Mouse (Mus musculus): ENCODE measurements at regions not wholly inside any gene's neighbourhood (a gene's known extent, or its start where the extent isn't known, plus 50 kb on each side); places are given as distances from the start of the nearest gene placed in this dataset.
A peak's percentile ranks its signal among the peaks of the same experiment; 100 is the strongest.
"Not testable (repeated sequence)": the region's sequence is repeated elsewhere in the genome, so short reads cannot be mapped to it uniquely, and the experiment has no call there.

DNA sequence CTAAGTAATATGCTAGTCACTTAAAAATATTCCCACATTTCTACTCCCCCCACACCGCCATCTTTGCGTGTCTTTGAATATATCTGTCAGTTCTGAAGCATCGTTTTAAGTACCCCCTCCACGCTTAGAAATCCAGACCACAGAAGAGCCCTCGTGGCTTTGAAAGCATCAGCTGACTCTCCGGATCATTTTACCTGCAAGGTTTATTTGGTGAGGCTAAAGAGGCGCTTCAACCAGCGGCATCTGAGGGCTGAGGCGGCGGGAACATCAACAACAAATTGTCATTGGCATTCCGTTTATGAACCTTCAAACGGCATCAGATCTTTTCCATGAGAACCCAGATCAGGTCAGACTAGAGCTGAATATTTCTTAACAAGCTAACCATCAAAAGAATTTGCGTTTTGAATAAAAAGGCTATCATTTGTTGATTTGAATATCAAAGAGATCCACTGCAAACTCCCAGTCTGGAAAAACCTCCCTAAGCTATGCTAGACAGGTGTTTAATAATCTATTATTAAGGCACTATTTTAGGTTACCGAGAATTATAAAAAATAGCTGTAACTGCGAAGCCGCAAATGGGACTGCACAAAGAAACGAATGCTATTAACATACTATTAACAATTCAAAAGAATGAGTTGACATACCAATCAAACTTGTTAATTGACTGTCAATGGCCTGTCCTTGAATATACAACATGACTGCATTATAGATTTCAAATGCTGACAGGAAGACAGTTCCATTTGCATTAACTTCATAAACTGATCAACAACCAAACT lies 210.9 kb upstream of the Zfp770 start:
- Histone ChIP-seq H3K9ac (ENCODE audit: low read depth, low read length) (no peak overlapping the region), H3K27me3 (ENCODE audit: control insufficient read depth, insufficient read depth, low read depth, low read length) (no peaks in the 10 kb centered on the region), H3K4me3 (ENCODE audit: low read depth, low read length) (no peak overlapping the region), H3K4me1 (ENCODE audit: control insufficient read depth, low read depth, low read length) (no peaks in the 10 kb centered on the region), H3K4me2 (ENCODE audit: low read depth, low read length) (no peak overlapping the region), H3K9me3 (replicated peaks; ENCODE audit: control insufficient read depth, low read length) (no peaks in the 10 kb centered on the region), H3K27ac (ENCODE audit: low read length) (no peak overlapping the region), H3K36me3 (ENCODE audit: control insufficient read depth, insufficient read depth) (no peaks in the 10 kb centered on the region)
- no peak for ATAC-seq (ENCODE audit: low read depth)
- WGBS (ENCODE audit: insufficient replicate concordance) = 47% methylated on average over 17 of the region's 17 CpGs

DNA sequence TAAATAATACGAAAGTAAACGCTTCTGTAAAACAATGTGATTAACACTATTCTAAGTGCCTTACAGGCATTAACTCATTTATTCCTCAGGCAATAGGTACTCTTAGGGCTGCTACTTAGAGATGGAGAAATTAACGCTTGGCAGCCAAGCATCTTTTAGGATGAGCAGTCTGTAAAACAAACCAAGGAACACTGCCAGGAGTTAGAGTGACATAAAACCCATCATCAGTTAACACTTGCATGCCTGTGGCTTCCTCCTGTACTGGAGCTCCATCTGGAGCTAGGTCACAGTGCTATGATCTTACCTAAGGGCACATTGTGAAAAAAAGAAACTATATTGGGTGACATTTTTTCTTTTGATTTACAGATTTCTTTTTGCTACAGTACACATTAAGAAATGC lies 209.4 kb upstream of the Zfp770 start:
- Histone ChIP-seq H3K36me3 (ENCODE audit: control insufficient read depth, insufficient read depth) (no peaks in the 10 kb centered on the region), H3K4me1 (ENCODE audit: control insufficient read depth, low read depth, low read length) (no peaks in the 10 kb centered on the region), H3K9me3 (replicated peaks; ENCODE audit: control insufficient read depth, low read length) (no peaks in the 10 kb centered on the region), H3K4me3 (ENCODE audit: low read depth, low read length) (no peak overlapping the region), H3K9ac (ENCODE audit: low read depth, low read length) (no peak overlapping the region), H3K27me3 (ENCODE audit: control insufficient read depth, insufficient read depth, low read depth, low read length) (no peaks in the 10 kb centered on the region), H3K27ac (ENCODE audit: low read length) (no peak overlapping the region), H3K4me2 (ENCODE audit: low read depth, low read length) (no peak overlapping the region)
- ATAC-seq (ENCODE audit: low read depth) = no peak
- 73% methylated on average over 3 of the region's 3 CpGs for WGBS (ENCODE audit: insufficient replicate concordance)

DNA sequence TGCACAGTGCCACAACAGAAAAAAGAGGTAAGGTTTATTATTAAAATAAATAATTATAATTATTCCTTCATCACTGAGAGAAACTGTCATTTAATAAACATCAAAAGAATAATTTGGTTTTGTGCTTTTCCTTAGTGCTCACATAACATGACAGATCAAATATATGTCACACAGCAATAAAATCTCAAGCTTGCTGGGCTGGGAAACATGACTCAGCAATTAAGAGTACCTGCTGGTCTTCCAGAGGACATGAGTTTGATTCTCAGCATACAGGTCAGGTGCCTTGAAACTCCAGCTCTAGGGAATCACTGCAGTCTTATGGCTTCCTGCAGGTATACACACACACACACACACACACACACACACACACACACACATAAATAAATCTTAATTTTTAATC lies 208.3 kb upstream of the Zfp770 start:
- Histone ChIP-seq H3K9me3 (replicated peaks; ENCODE audit: control insufficient read depth, low read length) (no peaks in the 10 kb centered on the region), H3K9ac (ENCODE audit: low read depth, low read length) (no peak overlapping the region), H3K27ac (ENCODE audit: low read length) (no peak overlapping the region), H3K27me3 (ENCODE audit: control insufficient read depth, insufficient read depth, low read depth, low read length) (no peaks in the 10 kb centered on the region), H3K36me3 (ENCODE audit: control insufficient read depth, insufficient read depth) (no peaks in the 10 kb centered on the region), H3K4me2 (ENCODE audit: low read depth, low read length) (no peak overlapping the region), H3K4me1 (ENCODE audit: control insufficient read depth, low read depth, low read length) (no peaks in the 10 kb centered on the region), H3K4me3 (ENCODE audit: low read depth, low read length) (no peak overlapping the region)
- no peak for ATAC-seq (ENCODE audit: low read depth)

DNA sequence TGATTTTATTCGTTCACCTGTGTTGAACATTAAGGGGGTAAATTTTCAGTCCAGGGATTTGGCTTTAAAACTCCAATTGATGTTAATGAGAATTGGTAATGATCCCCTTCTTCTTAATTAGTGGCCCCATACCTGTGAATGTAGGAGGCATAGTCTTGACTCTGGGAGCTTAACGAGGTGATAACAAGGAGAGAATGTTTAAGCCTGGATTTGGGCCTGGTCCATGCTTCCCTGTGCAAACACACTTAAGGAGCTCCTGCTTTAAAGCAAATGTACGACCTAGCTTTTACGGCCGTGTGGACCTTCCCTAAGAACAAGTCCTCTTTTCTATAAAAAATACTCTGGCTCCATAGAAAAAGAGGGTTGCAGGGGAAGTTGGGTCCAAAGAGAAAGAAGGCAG lies 206.1 kb upstream of the Zfp770 start:
- H3K27ac ChIP-seq (ENCODE audit: low read length) = no peak overlapping the region
- WGBS (ENCODE audit: insufficient replicate concordance) = 33% methylated on average over 5 of the region's 5 CpGs
- no peak for ATAC-seq (ENCODE audit: low read depth)
- H3K9me3 ChIP-seq (replicated peaks; ENCODE audit: control insufficient read depth, low read length) = no peaks in the 10 kb centered on the region
- H3K27me3 ChIP-seq (ENCODE audit: control insufficient read depth, insufficient read depth, low read depth, low read length) = no peaks in the 10 kb centered on the region
- H3K4me2 ChIP-seq (ENCODE audit: low read depth, low read length) = no peak overlapping the region
- no peaks in the 10 kb centered on the region for H3K4me1 ChIP-seq (ENCODE audit: control insufficient read depth, low read depth, low read length)
- H3K9ac ChIP-seq (ENCODE audit: low read depth, low read length) = no peak overlapping the region
- no peaks in the 10 kb centered on the region for H3K36me3 ChIP-seq (ENCODE audit: control insufficient read depth, insufficient read depth)
- no peak overlapping the region for H3K4me3 ChIP-seq (ENCODE audit: low read depth, low read length)

DNA sequence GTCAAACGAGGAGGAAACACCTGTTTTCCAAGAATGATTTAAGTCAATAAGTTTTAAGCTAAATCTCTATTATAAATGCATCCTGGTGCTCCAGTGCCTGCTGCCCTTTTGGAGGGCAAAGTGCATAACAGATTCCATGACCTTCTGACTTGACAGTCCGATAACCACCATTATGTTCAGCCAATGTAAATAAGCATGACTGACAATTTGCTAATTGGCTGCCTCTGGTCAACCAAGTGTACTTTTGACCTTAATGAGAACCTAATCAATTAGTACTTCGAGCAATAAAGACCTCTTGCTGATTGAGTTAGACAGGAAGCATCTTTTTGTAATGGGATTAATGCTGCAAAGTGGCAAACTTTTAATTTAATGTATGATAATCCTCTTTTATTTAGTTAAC lies 183.3 kb upstream of the Zfp770 start:
- Histone ChIP-seq H3K27ac (ENCODE audit: low read length) (no peak overlapping the region), H3K4me1 (ENCODE audit: control insufficient read depth, low read depth, low read length) (no peaks in the 10 kb centered on the region), H3K4me2 (ENCODE audit: low read depth, low read length) (no peak overlapping the region), H3K36me3 (ENCODE audit: control insufficient read depth, insufficient read depth) (no peaks in the 10 kb centered on the region), H3K9me3 (replicated peaks; ENCODE audit: control insufficient read depth, low read length) (no peaks in the 10 kb centered on the region), H3K4me3 (ENCODE audit: low read depth, low read length) (no peak overlapping the region), H3K27me3 (ENCODE audit: control insufficient read depth, insufficient read depth, low read depth, low read length) (no peaks in the 10 kb centered on the region), H3K9ac (ENCODE audit: low read depth, low read length) (no peak overlapping the region)
- peak; percentile 54; the same call in 1 of the 2 replicates for ATAC-seq (ENCODE audit: low read depth)
- WGBS (ENCODE audit: insufficient replicate concordance) = 29% methylated on average over 3 of the region's 3 CpGs

DNA sequence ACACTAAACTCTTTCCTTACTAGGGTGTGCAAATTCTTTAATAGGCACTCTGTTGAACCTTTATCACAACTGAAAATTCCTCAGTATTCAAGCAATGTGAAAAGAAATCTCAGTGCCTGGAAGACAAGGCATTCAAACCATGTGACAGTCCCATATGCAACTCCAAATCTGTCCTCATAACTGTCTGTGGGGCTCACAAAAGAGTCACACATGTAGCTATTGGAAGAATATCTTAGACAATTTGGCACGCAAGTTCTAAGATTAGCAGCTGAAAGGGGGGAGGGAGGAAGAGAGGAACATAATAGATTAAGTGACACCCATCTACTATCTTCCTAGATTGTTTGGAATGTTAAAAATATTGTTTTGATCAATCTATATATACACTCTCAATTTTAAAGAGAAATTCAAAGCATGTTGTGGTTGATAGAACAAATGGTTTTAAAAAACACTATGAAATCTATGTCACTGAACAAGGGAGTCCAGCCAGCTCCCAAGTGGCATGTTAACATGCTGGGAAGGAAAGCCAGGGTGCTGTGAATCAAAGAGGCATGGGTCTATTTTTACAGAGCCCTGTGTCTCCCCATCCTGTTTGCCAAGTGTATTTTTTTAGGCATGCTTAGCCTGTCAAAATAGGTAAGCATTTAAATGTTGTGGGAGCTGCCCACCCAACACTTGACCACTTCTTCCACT lies 177.7 kb upstream of the Zfp770 start:
- no peaks in the 10 kb centered on the region for H3K36me3 ChIP-seq (ENCODE audit: control insufficient read depth, insufficient read depth)
- no peak for ATAC-seq (ENCODE audit: low read depth)
- H3K9ac ChIP-seq (ENCODE audit: low read depth, low read length) = no peak overlapping the region
- no peaks in the 10 kb centered on the region for H3K9me3 ChIP-seq (replicated peaks; ENCODE audit: control insufficient read depth, low read length)
- H3K27me3 ChIP-seq (ENCODE audit: control insufficient read depth, insufficient read depth, low read depth, low read length) = no peaks in the 10 kb centered on the region
- H3K4me3 ChIP-seq (ENCODE audit: low read depth, low read length) = no peak overlapping the region
- H3K27ac ChIP-seq (ENCODE audit: low read length) = no peak overlapping the region
- H3K4me1 ChIP-seq (ENCODE audit: control insufficient read depth, low read depth, low read length) = no peaks in the 10 kb centered on the region
- no peak overlapping the region for H3K4me2 ChIP-seq (ENCODE audit: low read depth, low read length)
- 62% methylated on average over 1 of the region's 1 CpGs for WGBS (ENCODE audit: insufficient replicate concordance)

DNA sequence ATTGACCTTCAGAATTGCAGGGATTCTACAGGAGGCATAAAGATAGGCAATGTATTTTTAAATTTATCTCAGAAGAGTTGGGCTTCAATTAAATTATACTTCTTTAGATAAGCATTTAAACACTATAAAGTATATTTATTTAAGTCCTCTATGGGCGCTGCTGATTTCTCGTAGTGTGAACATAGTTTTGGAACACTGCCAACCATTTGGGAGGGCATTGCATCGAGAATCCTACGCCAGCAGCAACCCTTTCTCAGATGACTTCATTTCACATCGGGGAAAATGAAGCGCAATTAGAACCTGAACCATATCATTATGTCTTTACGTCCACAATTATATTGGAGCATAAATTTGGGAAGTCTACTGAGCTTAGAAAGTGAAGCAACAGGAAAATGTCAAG lies 172.2 kb upstream of the Zfp770 start:
- no peak overlapping the region for H3K4me3 ChIP-seq (ENCODE audit: low read depth, low read length)
- H3K9me3 ChIP-seq (replicated peaks; ENCODE audit: control insufficient read depth, low read length) = no peaks in the 10 kb centered on the region
- WGBS (ENCODE audit: insufficient replicate concordance) = 58% methylated on average over 7 of the region's 7 CpGs
- H3K9ac ChIP-seq (ENCODE audit: low read depth, low read length) = no peak overlapping the region
- H3K27ac ChIP-seq (ENCODE audit: low read length) = no peak overlapping the region
- H3K4me2 ChIP-seq (ENCODE audit: low read depth, low read length) = no peak overlapping the region
- ATAC-seq (ENCODE audit: low read depth) = no peak
- H3K27me3 ChIP-seq (ENCODE audit: control insufficient read depth, insufficient read depth, low read depth, low read length) = no peaks in the 10 kb centered on the region
- no peaks in the 10 kb centered on the region for H3K36me3 ChIP-seq (ENCODE audit: control insufficient read depth, insufficient read depth)
- H3K4me1 ChIP-seq (ENCODE audit: control insufficient read depth, low read depth, low read length) = no peaks in the 10 kb centered on the region

DNA sequence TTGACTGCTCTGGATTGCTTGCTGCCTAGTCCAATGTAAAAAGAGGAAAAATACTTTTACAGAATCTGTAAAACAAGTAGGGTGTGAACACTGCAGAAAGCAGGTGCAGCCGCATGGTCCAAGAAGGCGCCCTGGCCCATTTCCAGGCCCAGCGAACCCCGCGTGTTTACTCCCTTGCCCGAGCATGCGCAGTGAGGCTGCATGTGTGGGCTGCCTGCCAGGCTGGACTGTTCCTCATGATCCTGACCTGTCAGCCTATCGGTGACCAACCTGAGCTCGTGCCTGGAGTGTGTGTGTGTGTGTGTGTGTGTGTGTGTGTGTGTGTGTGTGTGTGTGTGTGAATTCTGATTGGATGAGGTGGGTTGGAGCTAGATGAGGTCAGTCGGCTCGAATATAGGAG lies 152.6 kb upstream of the Zfp770 start:
- not testable (repeated sequence) for H3K9me3 ChIP-seq (replicated peaks; ENCODE audit: control insufficient read depth, low read length); H3K4me1 ChIP-seq (ENCODE audit: control insufficient read depth, low read depth, low read length); H3K36me3 ChIP-seq (ENCODE audit: control insufficient read depth, insufficient read depth); H3K9ac ChIP-seq (ENCODE audit: low read depth, low read length); H3K27ac ChIP-seq (ENCODE audit: low read length); H3K27me3 ChIP-seq (ENCODE audit: control insufficient read depth, insufficient read depth, low read depth, low read length); H3K4me2 ChIP-seq (ENCODE audit: low read depth, low read length); ATAC-seq (ENCODE audit: low read depth); H3K4me3 ChIP-seq (ENCODE audit: low read depth, low read length)
- WGBS (ENCODE audit: insufficient replicate concordance) = 67% methylated on average over 11 of the region's 11 CpGs

DNA sequence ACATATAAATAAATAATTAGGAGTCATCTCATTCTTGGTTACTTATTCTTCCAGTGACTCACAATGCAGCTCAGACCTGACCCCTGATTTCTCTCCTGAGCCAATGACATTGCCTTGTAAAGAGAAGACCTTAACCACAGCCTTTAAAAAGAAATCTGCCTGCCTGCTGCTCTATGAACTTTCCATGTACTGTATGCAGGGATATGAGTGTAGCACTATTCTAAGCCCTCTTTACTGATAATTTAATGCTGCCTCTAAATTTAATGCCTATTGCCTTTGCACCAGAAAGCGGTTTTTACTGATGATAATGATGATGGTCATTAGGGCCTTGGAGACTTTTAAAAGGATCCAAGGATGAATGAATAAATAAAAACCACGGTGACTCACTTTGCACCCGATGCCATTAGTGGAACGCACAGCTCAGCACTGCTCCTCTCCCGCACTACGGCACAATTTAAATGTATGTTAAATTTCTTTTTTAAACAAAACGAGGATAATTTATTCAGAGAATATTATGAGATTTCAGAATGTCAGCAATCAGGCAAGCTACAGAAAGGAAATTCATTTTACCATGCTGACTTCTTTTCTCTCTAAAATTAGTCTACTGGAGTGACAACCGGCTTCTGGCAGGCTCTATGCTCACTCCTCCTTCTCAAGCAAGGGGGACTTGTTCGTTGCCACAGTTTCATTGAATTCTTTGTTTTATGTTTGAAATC lies 139.5 kb upstream of the Zfp770 start:
- 70% methylated on average over 9 of the region's 9 CpGs for WGBS (ENCODE audit: insufficient replicate concordance)
- Histone ChIP-seq H3K4me1 (ENCODE audit: control insufficient read depth, low read depth, low read length) (no peaks in the 10 kb centered on the region), H3K4me3 (ENCODE audit: low read depth, low read length) (no peak overlapping the region), H3K9me3 (replicated peaks; ENCODE audit: control insufficient read depth, low read length) (no peaks in the 10 kb centered on the region), H3K27ac (ENCODE audit: low read length) (no peak overlapping the region), H3K9ac (ENCODE audit: low read depth, low read length) (no peak overlapping the region), H3K4me2 (ENCODE audit: low read depth, low read length) (no peak overlapping the region), H3K27me3 (ENCODE audit: control insufficient read depth, insufficient read depth, low read depth, low read length) (no peaks in the 10 kb centered on the region), H3K36me3 (ENCODE audit: control insufficient read depth, insufficient read depth) (no peaks in the 10 kb centered on the region)
- no peak for ATAC-seq (ENCODE audit: low read depth)
